Mouse (Mus musculus): ENCODE results near the gene Tmem52b.
"Not testable (repeated sequence)": the region's sequence is repeated elsewhere in the genome, so short reads cannot be mapped to it uniquely, and the experiment has no call there.

The Tmem52b gene

GRCm38 (mm10) chr6:129512367-129512766 lies at the start of gene Tmem52b:
Tmem52b (plus strand) TSS chr6:129512555.
- DNase-seq (ENCODE audit: low spot score) = no peak

- no peak for DNase-seq (ENCODE audit: low spot score)
Observed at GRCm38 (mm10) chr6:129471386-129471785, 41.0 kb upstream of the Tmem52b start.

GRCm38 (mm10) chr6:129472627-129473026 lies 39.7 kb upstream of the Tmem52b start:
- DNase-seq (ENCODE audit: low spot score) = no peak

- DNase-seq (ENCODE audit: low spot score) = no peak
Observed at GRCm38 (mm10) chr6:129476404-129477126, 35.8 kb upstream of the Tmem52b start.

GRCm38 (mm10) chr6:129480089-129480958 lies 32.0 kb upstream of the Tmem52b start:
- no peak for DNase-seq (ENCODE audit: low spot score)

- DNase-seq (ENCODE audit: low spot score) = no peak
Observed at GRCm38 (mm10) chr6:129494924-129495323, 17.4 kb upstream of the Tmem52b start.

- DNase-seq (ENCODE audit: low spot score) = no peak
Observed at GRCm38 (mm10) chr6:129497345-129498218, 14.8 kb upstream of the Tmem52b start.

- not testable (repeated sequence) for DNase-seq (ENCODE audit: low spot score)
Observed at GRCm38 (mm10) chr6:129499516-129499915, 12.8 kb upstream of the Tmem52b start.

- no peak for DNase-seq (ENCODE audit: low spot score)
Observed at GRCm38 (mm10) chr6:129503471-129503870, 8.9 kb upstream of the Tmem52b start.

- peak; percentile 28 for DNase-seq (ENCODE audit: low spot score)
Observed at GRCm38 (mm10) chr6:129507024-129507423, 5.3 kb upstream of the Tmem52b start, which contains the start of gene Olr1. Olr1 (minus strand) TSS chr6:129507165.

GRCm38 (mm10) chr6:129510120-129510911 lies 2.0 kb upstream of the Tmem52b start:
- no peak for DNase-seq (ENCODE audit: low spot score)

- DNase-seq (ENCODE audit: low spot score) = no peak
Observed at GRCm38 (mm10) chr6:129512868-129513267, 513 bp downstream of the Tmem52b start.

GRCm38 (mm10) chr6:129513409-129513808 lies 1.1 kb downstream of the Tmem52b start:
- DNase-seq (ENCODE audit: low spot score) = no peak

- DNase-seq (ENCODE audit: low spot score) = no peak
Observed at GRCm38 (mm10) chr6:129514376-129514775, 2.0 kb downstream of the Tmem52b start.

- no peak for DNase-seq (ENCODE audit: low spot score)
Observed at GRCm38 (mm10) chr6:129515068-129515467, 2.7 kb downstream of the Tmem52b start.

GRCm38 (mm10) chr6:129516388-129516787 lies 4.0 kb downstream of the Tmem52b start:
- DNase-seq (ENCODE audit: low spot score) = no peak

- DNase-seq (ENCODE audit: low spot score) = no peak
Observed at GRCm38 (mm10) chr6:129517752-129518408, 5.5 kb downstream of the Tmem52b start.

- DNase-seq (ENCODE audit: low spot score) = no peak
Observed at GRCm38 (mm10) chr6:129526069-129526468, 13.7 kb downstream of the Tmem52b start.

GRCm38 (mm10) chr6:129527416-129527815 lies 15.1 kb downstream of the Tmem52b start:
- DNase-seq (ENCODE audit: low spot score) = no peak

- peak; percentile 49 for DNase-seq (ENCODE audit: low spot score)
Observed at GRCm38 (mm10) chr6:129529605-129530004, 17.2 kb downstream of the Tmem52b start.

- DNase-seq (ENCODE audit: low spot score) = no peak
Observed at GRCm38 (mm10) chr6:129530261-129530660, 17.9 kb downstream of the Tmem52b start.

Data from yolk sac, embryonic 10.5 days (tissue).